In genomic region chrX:153369780-153370179, GRCm38 (mm10) we compare ENCODE assay signal across 14 mouse cellular contexts.
A peak's percentile ranks its signal among the peaks of the same experiment; 100 is the strongest.
DNase-seq lines count a peak whose midpoint lies in the region; ATAC-seq and TF ChIP-seq lines count a peak whose summit lies in the region.
"Had no signal": no experiment of that assay in that cellular context is flagged by ENCODE, and none has a peak within 500 bp of the region (broad histone marks: within the 10 kb centered on the region; RNA-seq: fewer than 3 reads in every experiment).

No protein-coding gene starts in this region.

- TF ChIP-seq CTCF in heart, postnatal 0 days (IDR thresholded peaks at IDR 0.05; ENCODE audit: low read depth), result peak; percentile 22
- peak; percentile 15; the same call in 1 of the 2 replicates for TF ChIP-seq CTCF in brain, embryonic 14.5 days (IDR thresholded peaks at IDR 0.05; ENCODE audit: borderline replicate concordance, extremely low read depth, insufficient read depth, insufficient read length)
- TF ChIP-seq CTCF in cerebellum, adult 2 months (IDR thresholded peaks at IDR 0.05; ENCODE audit: borderline replicate concordance, insufficient read depth, low read depth, low read length), result no peak

- TF ChIP-seq EP300 in heart, postnatal 0 days (IDR thresholded peaks at IDR 0.05; ENCODE audit: low read depth), result no peak

- no peaks in the 10 kb centered on the region for H3K4me1 ChIP-seq in heart, postnatal 0 days (ENCODE audit: control insufficient read depth, insufficient read depth)
- H3K4me1 ChIP-seq in cerebellum, adult 2 months (ENCODE audit: control insufficient read depth, insufficient read depth, low read length), result no peaks in the 10 kb centered on the region
- H3K4me1 ChIP-seq: hindbrain, embryonic 15.5 days; limb, embryonic 13.5 days had no signal

- 30% methylated on average over 8 of the region's 8 CpGs for WGBS in heart, postnatal 0 days
- 31% methylated on average over 8 of the region's 8 CpGs for WGBS in cerebellum, adult 2 months

- H3K27ac ChIP-seq in heart, postnatal 0 days (ENCODE audit: low read depth), result no peak overlapping the region
- H3K27ac ChIP-seq in cerebellum, adult 2 months (ENCODE audit: insufficient read depth, low read length), result no peak overlapping the region
- H3K27ac ChIP-seq: hindbrain, embryonic 15.5 days; limb, embryonic 13.5 days had no signal

- no peak for ATAC-seq in heart, postnatal 0 days (ENCODE audit: insufficient read depth, low read depth)
- no peak for ATAC-seq in erythroblast, adult 5-6 weeks (replicated peaks; ENCODE audit: low FRiP score, poor library complexity, severe bottlenecking)

- no peak for TF ChIP-seq POLR2A in brain, embryonic 14.5 days (IDR thresholded peaks at IDR 0.05; ENCODE audit: borderline replicate concordance, extremely low read depth, insufficient read depth, insufficient read length, poor library complexity, severe bottlenecking)
- no peak for TF ChIP-seq POLR2A in cerebellum, adult 2 months (IDR thresholded peaks at IDR 0.05; ENCODE audit: borderline replicate concordance, insufficient read depth, low read length)

- DNase-seq in heart, postnatal 0 days (ENCODE audit: low spot score), result no peak
- DNase-seq in heart, postnatal 10 days, result no peak
- DNase-seq in thymus, postnatal 0 days (ENCODE audit: low spot score), result peak; percentile 33
- no peak for DNase-seq in thymus, postnatal 25 days
- peak; percentile 16 for DNase-seq in brain, embryonic 14.5 days (ENCODE audit: low read depth)
- no peak for DNase-seq in ovary, postnatal 36 days (ENCODE audit: low spot score)
- no peak for DNase-seq in cerebellum, adult 2 months
- DNase-seq: cerebellum, postnatal 25 days; heart, adult 18-20 months; lung, postnatal 4 days; right cerebral cortex, adult 18-20 months had no signal

- H3K9me3 ChIP-seq in heart, postnatal 0 days (replicated peaks; ENCODE audit: control insufficient read depth, low read length), result no peaks in the 10 kb centered on the region
- H3K9me3 ChIP-seq: hindbrain, embryonic 15.5 days; limb, embryonic 13.5 days had no signal

- H3K9ac ChIP-seq in heart, postnatal 0 days (replicated peaks; ENCODE audit: low read depth, low read length), result no peak overlapping the region
- H3K9ac ChIP-seq: hindbrain, embryonic 15.5 days; limb, embryonic 13.5 days had no signal

- no peaks in the 10 kb centered on the region for H3K36me3 ChIP-seq in heart, postnatal 0 days (replicated peaks; ENCODE audit: control insufficient read depth, insufficient read depth, low read length)
- H3K36me3 ChIP-seq: hindbrain, embryonic 15.5 days; limb, embryonic 13.5 days had no signal

- no peak overlapping the region for H3K4me2 ChIP-seq in heart, postnatal 0 days (ENCODE audit: low read depth, low read length)
- H3K4me2 ChIP-seq: hindbrain, embryonic 15.5 days; limb, embryonic 13.5 days had no signal

- intact Hi-C loops in heart, postnatal 10 days (cut with DNase I), result no loop called here

- H3K27me3 ChIP-seq in heart, postnatal 0 days (ENCODE audit: control insufficient read depth, insufficient read depth, low read length), result no peaks in the 10 kb centered on the region
- H3K27me3 ChIP-seq in cerebellum, adult 2 months (ENCODE audit: control insufficient read depth, insufficient read depth, low read length), result no peaks in the 10 kb centered on the region
- H3K27me3 ChIP-seq: hindbrain, embryonic 15.5 days; limb, embryonic 13.5 days had no signal

- no peak overlapping the region for H3K4me3 ChIP-seq in heart, postnatal 0 days (ENCODE audit: low read depth, low read length)
- H3K4me3 ChIP-seq in cerebellum, adult 2 months (replicated peaks; ENCODE audit: insufficient read depth, low read depth, low read length), result no peak overlapping the region
- H3K4me3 ChIP-seq: hindbrain, embryonic 15.5 days; limb, embryonic 13.5 days had no signal

Comparison
In these comparisons a context has a peak if more than half of its experiments do, and no peak if none do; other contexts are left out.
1. DNase-seq: peak in thymus, postnatal 0 days (single experiment) and brain, embryonic 14.5 days (single experiment); none in heart, postnatal 0 days (single experiment), heart, postnatal 10 days (0 of 2), thymus, postnatal 25 days (single experiment), ovary, postnatal 36 days (single experiment) and cerebellum, adult 2 months (0 of 2).